Mouse (Mus musculus) spleen, postnatal 36 days (tissue): ENCODE results near the gene Dusp1.
A peak's percentile ranks its signal among the peaks of the same experiment; 100 is the strongest.

Source experiments
- DNase-seq, 2 experiments: peaks; one replicate each; pipeline ENCODE4 v3.0.0; 2022; ENCODE audit warnings: low spot score in 2 of 2, mixed read lengths in 1 of 2

Dusp1 gene

GRCm38 (mm10) chr17:26502808-26503671, 58.9 kb downstream of the Dusp1 start:
- peak; percentile 60 to 73 for DNase-seq

DNA sequence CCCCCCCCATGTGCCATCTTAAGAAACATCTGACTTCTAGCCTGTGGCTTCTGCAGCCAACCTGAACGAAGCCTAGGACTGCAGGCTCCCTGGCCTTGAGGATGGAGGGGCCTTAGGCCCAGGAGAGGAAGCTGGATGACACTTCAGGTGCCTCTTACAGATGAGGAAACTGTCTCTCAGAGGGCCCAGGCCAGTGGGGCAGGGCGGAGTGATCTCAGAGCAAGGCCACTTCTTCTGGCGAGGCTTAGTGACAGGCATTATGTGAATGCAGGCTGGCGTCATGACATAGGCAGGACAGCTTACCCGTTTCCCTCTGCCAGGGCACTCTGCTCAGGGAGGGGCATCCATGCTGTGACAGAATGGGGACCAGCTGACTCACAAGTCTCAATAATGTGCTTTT, 60.1 kb downstream of the Dusp1 start:
- DNase-seq: no peak

DNA sequence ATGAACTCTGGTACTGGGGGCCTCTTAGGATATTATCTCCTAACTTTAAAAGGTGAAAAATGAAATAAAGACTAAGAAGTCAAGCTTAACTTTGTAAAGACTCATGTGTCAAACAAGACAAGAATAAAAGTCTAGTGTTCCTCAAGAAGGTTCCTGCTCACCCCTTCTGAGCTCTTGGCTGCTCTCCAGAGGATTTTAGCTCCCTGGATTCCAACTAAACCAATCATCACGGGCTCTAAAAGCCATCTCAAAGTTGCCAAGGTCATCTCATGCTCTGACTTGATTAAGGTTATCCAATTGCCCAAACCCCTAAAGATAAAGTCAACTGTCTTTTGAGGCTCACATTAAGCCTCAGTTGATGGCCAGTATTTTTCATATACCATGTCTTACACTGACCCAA, 63.3 kb downstream of the Dusp1 start:
- no peak for DNase-seq

DNA sequence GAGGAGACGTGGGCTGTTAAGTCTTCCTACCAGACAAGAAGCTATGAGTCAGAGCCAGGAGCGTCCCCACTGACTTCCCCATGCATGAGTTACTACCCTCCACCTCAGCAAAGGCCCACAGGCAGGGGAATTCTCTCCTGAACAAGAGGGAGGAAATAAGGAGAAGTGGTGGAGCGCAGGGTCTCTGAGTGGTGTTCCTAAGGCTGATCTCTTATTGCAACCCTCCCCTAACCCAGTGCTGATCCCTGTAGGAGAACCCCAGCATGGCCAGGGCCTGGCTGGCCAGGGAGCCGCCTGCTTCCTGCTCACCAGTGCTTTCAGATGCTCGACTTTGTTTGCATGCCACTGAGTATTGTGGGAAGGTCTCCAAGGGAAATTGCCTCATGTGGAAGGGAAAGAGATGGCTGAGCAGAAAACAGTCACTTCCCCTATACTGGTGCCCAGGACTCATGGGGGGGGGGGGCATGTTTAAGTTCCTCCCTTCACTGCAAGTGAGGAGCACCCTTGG, 64.5 kb downstream of the Dusp1 start:
- peak in 1 of 2 experiments; percentile 26 for DNase-seq

DNA sequence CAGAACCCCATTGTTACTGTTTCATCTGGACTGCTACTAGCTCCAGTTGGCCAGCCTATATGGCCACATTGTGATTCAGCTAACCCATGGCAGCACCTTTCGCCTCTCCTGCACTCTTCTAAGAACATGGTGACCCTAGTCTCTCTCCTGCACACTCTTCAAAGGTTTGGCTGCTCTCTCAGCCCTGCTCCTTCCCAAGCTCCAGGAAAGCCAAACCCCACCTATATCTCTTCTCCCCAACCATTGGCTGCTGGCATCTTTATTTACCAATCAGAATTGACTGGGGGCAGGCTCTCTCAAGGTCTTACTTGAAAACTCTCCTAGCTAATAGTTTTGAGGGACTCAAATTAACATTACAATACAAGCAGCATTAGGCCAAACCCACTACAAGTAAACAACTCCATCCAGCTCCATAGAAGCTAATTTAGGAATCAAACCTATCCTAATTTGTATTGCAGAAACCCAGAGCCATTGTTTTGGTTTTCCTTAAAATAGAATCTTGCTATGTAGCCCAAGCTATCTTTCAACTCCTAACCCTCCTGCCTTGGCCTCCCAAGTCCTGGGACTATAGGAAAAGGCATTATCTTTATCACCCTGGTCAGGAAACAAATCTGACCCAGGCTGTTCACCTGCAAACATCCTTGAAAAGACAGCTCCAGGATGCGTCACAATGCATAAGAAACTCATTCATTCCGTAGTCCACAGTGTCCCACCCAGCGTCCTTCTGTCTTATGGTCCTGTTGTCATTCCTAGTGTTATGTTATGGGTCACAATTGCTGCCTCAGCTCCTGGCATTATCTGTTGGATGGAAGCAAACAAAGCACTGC, 67.1 kb downstream of the Dusp1 start:
- no peak for DNase-seq

DNA sequence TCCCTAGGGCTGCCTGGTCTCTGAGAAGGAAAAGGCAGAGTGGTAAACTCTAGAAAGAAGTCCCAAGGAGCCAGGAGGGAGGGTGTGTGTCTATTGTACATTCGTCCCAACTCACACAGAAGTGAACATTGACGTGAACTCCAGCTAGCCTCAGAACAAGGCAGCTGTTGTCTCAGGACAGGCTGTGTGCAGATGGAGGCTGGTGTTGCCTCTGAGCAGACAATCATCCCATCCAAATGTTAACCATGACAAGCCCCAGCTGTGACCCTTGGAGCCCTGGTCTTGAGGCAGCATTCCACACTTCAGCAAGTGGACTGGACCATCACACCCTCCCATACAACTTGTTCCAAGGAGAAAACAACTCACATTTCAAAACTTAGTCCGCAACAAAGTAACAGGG, 69.7 kb downstream of the Dusp1 start:
- DNase-seq: no peak

- no peak for DNase-seq
Observed at GRCm38 (mm10) chr17:26490910-26491309, 71.0 kb downstream of the Dusp1 start.

DNA sequence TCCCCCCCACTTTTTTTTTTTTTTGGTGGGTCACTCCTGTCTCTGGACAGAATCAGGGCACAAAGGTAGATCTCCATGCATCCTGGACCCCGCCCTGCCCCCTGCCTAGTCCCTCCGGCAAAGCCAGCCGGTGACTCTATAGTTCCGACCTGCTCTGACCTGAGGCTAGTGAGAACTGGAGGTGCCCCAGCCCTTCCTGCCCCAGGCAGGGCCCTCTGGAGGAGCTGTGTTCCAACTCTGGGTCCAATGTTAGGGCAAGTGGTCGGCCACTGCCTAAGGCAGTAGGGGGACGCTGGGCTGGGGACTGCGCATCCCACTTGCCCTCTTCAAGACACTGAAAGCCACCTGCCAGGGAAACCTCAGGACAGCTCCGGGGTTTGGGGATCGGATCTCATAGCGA, 71.9 kb downstream of the Dusp1 start:
- DNase-seq: no peak

DNA sequence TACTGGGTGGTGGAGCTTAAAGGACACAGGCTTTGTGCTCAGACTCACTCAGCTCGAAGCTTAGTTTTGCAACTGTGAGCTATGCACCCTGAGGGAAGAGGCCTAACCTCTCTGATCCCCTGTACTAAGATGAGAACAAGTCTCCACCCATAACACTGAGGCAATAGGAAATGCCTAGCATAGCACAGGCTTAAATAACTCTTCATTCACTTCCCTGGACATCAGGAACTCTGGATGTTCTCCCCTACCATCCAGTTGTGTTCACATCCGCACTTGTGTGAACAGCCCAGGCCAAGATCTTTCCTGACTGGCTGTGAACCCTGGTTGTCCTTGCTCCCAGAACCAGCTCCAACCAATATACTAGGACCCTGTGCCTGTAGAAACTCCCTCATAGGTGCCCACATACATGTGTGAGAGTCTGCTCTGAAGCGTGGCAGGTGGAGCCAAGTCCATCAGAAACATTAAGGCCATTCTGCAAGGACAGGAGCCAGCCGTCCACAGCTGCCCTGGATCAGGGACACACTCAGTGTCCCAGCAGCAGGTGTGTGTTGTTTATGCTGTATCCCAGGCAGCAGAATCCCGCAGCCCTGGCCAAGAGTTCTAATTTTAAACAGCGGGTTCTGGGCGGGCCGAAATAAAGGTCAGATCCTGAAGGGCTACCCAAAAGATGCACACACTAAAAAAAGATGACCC, 73.1 kb downstream of the Dusp1 start:
- no peak for DNase-seq

DNA sequence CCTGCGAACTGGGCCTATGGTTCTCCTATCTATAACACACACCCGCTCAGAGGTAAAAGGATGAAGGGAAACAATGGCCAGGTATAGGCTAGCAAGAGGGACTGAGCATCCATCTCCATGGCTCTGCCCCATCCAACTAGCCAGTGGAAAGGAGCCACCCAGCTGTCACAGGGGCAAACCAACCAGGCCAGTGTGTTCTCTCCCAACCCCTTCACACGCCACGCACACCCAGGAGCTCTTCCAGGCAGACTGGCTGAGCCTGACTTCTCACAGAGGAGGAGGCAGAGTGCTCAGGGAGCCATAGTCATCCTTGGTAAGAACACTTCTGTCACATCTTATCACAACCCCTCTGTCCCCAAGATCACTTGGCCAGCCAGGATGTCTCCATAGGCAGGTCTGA, 74.0 kb downstream of the Dusp1 start:
- no peak for DNase-seq

DNA sequence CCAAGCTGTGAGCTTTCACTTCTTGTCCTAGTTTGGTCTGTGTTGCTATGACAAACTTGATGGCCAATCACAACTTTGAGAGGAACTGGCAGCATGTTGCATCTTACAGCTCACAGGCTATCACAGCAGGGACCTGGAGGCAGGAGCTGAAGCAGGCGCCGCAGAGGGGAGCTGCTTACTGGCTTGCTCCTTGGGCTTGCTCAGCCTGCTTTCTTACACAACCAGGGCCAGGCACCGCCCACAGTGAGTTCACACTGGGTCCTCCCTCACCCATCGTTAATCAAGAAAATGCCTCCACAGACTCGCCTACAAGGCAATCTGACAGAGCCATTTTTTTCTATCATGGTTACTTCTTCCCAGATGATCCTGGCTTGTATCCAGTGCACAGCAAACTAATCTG, 74.7 kb downstream of the Dusp1 start:
- DNase-seq: no peak

DNA sequence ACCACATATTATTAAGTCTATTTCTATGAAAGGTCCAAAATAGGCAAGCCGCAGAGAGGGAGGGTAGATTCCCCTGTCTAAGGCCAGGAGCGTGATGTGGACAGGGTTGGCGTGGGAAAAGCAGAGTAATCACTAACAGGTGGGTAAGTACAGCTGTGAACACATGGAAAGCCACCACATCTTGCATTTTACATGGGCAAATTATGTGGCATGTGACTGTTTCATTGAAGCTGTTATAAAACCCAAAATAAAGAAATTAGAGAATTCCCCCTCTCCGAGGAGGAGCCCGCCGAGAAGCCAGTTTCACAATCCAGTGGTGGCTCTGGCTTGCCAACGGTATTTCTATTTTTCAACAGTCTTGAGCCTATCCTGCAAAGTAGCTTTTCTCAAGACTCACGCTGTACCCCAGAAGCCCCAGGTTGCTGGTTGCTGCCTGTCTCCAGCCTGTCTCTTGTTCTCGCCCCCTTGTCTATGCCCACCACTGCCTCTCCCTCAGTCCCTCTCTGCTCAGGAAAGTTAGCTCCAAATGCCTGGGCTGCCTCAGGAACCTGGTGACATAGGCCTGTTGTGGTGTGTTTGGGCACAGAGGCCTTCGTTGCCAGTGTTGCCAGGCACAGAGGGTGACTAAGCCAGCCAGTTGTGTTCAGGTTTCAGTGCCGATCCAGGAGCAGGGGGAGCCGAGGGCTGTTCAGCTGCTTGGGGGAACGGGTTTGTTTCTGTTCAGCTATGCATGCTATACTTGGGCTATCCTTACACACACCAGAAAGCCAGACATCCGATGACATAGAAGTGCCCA, 77.1 kb downstream of the Dusp1 start:
- no peak for DNase-seq

DNA sequence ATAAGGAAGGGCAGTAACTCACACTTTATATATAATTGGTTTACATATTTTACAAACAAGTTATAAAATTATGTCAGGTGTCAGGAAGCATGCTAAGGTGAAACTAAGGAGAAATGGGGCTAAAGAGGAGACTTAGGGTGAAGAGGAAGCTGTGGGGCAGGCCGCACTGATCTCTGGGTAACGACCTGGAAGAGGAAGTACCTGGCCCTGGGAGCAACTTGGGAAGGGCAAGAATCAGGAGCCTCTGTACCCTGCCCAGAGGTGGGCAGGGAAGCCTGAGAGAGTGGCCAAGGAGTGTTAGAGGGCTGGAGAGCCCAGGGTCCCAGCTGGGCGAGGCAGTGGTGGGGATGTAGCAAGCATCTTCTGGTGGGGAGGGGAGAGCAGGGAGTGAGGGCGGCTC, 81.0 kb downstream of the Dusp1 start:
- no peak for DNase-seq

DNA sequence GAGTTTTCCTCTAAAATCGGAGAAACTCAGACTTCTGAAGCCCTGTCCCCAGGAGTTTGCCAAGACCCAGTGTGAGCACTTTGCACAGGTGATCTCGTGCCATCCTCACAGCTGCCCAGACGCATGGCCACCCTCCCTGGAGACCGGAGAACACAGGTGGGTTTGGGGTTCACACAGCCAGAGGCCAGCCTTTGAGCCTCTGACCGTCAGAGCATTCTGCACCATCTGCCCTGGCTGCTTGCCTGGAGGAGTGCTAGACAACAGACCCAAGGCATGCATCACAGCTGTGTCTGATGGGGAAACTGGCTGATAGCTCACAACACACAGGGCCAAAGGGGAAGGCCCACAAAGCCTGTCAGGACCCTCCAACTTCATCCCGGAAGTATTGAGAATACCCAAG, 82.3 kb downstream of the Dusp1 start:
- no peak for DNase-seq

- no peak for DNase-seq
Observed at GRCm38 (mm10) chr17:26478672-26479071, 83.3 kb downstream of the Dusp1 start.

DNA sequence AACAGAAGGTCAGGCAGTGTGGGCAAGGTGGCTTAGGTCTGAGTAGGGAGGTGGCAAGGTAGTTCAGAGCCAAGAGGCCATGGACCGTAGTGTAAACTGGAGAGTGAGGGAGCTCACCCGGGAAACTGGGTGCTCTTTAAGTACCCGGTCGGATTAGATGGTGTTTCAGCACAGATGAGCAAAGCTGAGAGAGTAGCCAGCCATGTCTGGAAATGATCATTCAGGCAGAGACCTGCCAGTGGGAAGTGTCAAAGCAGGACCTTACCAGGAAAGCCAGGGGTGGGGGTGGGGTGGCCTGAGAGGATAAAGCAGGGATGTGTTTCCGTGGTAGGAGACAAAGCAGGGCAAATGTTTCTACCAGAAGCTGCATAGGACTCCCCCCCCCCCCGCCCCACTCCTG, 85.1 kb downstream of the Dusp1 start:
- DNase-seq: no peak

DNA sequence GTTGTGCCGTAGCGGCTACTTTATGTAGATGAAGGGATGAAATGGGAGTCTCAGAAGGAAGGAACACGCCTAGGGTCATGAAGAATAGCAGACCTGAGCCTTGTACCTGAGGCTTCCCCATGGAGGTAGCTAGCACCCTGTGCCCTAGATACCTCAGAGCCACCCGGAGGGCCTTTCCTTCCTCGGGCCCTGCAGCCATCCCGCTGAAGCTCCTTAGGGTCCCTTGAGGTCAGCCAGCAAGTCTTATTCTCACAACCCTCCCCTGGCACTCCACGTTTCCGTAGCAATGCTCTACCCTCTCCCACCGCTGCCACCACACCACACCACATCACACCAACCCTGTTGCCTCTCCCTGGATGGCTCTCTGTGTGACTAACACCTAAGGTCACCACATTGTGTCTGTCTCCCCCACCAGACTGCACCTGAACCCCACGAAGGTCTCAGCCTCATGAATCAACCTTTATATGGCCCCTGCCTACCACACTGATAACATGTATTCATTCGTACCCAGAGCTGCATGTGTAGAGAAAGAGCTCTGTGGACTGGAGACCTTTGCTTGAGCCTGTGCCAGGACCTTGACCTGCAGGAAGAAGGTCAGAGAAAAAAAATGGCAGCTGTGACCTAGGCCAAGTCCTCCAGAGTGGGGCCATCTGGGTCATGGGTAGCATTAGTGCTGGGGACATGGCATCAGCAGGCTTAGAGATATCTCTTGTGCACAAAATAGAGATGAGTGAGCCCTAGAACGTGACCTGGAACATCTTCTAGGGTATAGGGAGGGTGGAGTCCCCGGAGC, 93.6 kb downstream of the Dusp1 start:
- DNase-seq: no peak

DNA sequence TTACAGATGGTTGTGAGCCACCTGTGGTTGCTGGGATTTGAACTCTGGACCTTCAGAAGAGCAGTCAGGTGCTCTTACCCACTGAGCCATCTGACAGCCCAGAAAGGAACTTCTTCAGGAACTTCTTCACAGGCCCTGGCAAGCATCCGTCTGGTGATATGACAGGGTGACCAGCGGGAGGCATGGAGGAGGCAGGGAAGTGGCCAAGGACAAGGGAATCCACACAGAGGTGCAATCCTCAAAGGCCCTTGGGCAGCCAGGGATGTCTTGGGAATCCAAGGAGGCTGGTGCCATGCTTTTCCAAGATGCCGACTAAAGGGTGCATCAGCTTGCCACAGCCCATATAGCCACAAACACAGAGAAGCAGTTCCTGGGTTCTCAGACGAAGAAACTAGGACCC, 94.3 kb downstream of the Dusp1 start:
- DNase-seq: no peak

DNA sequence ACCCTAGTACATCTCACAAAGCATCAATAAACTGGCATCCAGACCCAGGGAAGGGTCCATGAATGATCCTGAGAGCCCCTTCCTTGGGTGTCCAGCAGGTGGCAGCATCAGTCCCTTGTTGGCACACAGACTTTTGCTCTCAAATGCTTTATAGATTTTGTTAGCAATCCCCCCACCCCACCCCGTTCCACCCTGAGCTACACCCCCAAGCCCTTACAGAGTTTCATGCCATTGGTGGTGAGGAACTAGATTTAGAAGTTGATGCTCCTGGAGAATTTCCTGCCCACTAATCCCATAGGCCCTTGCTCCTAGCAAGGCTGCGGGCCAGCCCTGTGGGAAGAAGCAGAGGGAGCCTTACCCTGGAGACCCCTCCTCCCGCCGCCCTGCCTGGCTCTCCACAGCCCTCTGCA, 95.2 kb downstream of the Dusp1 start:
- peak; percentile 59 to 62 for DNase-seq

- peak; percentile 28 to 36 for DNase-seq
Observed at GRCm38 (mm10) chr17:26464972-26465371, 97.0 kb downstream of the Dusp1 start.

- no peak for DNase-seq
Observed at GRCm38 (mm10) chr17:26464481-26464880, 97.4 kb downstream of the Dusp1 start.
